Mouse (Mus musculus) heart, postnatal 0 days (tissue): ENCODE data around the gene Fndc8.
"Not testable (repeated sequence)": the region's sequence is repeated elsewhere in the genome, so short reads cannot be mapped to it uniquely, and the experiment has no call there.

Experiments used
- CTCF ChIP-seq: IDR thresholded peaks from 2 replicates; pipeline ENCODE4 v1.5.1; 2016; ENCODE audit warnings: antibody characterized with exemption, control low read depth, low read depth
- EP300 ChIP-seq: IDR thresholded peaks from 2 replicates; pipeline ENCODE4 v1.6.1; 2016; ENCODE audit warnings: antibody characterized with exemption, low read depth

GRCm38 (mm10) chr11:82931161-82931560, 39.2 kb downstream of the Fndc8 start:
- not testable (repeated sequence) for TF ChIP-seq CTCF, EP300
